Mouse (Mus musculus) kidney, postnatal 4 days (tissue): ENCODE data around the gene Icmt.

Experiments used
- DNase-seq, 2 experiments: peaks; one replicate each; pipeline ENCODE4 v3.0.0; 2021; ENCODE audit warnings: mixed read lengths in 2 of 2

Icmt gene

DNA sequence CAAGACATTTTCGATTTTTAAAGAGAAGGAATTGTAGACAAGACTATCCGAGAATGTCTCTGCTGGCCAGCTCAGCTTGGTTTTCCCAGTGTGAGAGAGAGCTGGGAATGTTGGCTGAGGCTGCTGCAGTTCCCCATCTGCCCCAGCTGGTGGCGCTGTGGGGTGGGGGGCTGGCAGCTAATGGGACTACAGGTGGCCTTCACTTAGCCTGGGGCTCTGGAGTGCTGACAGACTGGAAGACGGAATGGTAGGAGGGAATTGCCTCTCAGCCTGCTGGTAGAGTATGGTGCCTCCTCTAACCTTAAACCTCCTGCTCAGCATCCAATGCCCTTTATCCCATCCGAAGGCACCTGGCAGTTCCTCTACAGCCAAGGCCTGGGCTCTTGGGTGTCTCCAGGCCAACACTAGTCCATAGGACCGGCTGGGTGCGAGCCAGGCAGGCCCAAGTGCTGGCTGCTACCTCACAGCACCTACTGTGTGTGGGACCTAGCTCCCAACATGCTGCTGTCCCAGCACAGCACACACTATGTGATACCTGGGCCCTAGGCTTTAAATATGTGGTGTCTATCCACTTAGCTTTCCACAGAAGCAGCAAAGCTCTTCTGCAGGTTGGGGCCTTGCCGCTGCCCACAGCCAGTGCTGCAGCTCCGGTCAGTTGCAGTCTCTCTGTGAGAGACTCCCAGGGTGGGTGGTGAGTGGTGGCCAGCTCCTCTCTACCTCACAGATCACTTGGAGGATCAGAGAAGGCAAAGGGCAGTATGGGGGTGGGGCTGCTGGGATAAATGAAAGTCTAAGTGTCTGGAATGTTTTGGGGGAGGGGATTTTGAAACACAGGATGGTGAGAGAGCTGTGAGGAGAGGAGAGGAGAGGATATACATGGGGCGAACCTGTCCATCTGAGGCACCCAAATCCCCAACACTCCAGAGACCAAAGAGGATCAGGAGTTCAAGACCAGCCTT is 20.4 kb upstream of the Icmt start:
- DNase-seq = peak; percentile 59 to 64

DNA sequence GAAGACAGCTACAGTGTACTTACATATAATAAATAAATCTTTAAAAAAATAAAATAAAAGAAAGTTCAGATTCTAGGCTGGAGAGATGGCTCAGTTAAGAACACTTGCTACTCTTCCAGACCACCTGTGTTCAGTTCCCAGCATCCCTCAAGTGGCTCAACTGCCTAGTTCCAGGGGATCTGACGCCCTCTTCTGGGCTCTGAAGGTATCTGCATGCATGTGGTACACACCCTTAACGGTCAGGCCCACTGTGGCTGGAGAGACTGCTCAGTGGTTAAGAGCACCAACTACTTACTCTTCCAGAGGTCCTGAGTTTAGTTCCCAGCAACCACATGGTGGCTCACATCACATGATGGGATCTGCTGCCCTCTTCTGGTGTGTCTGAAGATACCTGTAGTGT is 19.1 kb upstream of the Icmt start:
- no peak for DNase-seq

GRCm38 (mm10) chr4:152278986-152279385 is 18.0 kb upstream of the Icmt start:
- no peak for DNase-seq

DNA sequence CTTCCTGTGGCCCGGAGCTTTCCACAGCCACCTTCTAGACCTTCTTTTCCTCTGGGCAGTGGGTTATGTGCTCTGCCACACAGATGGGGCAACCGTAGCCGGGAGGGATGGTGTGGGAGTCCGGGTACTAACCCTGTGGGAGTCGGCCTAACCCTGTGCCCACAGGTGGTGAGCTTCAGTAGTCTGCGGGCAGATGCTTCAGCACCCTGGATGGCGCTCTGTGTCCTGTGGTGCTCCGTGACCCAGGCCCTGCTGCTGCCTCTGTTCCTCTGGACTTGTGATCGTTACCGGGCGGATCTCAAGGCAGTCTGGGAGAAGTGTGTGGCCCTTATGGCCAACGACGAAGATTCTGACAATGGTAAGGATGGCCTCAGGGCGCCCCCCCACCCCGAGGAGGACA is 15.4 kb upstream of the Icmt start:
- peak in 1 of 2 experiments; percentile 64 for DNase-seq

DNA sequence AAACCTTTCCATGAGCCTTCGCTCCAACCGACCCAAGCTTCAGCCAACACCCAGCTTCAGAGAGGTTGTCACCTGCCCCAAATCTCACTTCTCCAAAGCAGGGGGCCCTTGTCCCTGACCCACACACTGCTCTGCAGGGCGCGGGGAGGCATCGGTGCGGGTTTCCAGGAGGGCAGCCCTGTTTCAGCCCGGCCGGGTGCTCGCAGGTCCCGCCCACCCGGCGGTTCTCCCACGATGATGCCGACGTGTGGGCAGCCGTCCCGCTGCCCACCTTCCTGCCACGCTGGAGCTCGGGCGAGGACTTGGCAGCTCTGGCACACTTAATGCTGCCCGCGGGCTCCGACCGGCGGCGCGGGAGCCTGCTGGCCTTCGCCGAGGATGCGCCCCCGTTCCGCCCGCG is 14.3 kb upstream of the Icmt start:
- no peak for DNase-seq

GRCm38 (mm10) chr4:152283186-152283950 is 13.7 kb upstream of the Icmt start:
- peak; percentile 92 to 93 for DNase-seq

- DNase-seq = peak; percentile 72 to 80
Observed at GRCm38 (mm10) chr4:152285505-152285904, 11.5 kb upstream of the Icmt start.

- no peak for DNase-seq
Observed at GRCm38 (mm10) chr4:152286183-152286582, 10.8 kb upstream of the Icmt start.

- peak; percentile 92 for DNase-seq
Observed at GRCm38 (mm10) chr4:152286887-152287286, 10.1 kb upstream of the Icmt start.

DNA sequence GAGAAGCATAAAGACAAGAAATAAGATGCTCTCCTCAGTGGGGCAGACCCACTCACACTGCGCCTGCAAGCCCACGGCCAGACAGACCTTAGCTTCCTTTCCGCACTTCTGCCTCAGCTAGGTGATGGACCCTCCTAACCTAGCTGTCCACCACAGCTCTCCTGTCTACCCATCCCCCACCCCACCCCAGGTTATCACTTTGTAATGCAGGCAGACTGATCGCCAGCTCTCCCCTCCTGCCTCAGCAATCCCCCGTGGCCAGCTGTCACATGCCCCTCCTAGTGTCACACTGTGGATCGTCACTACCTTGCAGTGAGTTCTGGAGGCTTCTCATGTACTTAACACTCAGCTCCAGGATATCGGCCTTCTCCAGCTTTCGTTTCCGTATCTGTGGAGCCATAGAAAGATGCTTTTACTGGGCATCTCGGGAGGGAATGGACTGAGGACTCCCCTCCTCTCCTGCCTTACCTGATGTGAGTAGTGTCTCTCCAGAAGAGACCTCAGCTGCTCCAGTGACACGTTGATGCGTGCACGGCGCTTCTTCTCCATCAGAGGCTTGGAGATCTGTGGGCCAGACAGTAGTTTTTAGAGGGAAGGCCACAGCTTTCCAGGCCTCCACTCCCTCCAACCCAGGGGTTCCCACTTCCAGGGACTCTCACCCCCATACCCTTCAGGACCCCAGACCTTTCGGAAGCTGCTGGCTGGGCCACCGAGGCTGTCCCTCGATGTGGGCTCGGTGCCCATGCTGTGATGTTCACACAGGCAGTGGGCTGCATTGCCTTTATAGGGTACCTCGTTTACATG is 9.5 kb upstream of the Icmt start:
- DNase-seq = no peak

- no peak for DNase-seq
Observed at GRCm38 (mm10) chr4:152288398-152288945, 8.6 kb upstream of the Icmt start.

GRCm38 (mm10) chr4:152290385-152290784 is 6.6 kb upstream of the Icmt start:
- no peak for DNase-seq

DNA sequence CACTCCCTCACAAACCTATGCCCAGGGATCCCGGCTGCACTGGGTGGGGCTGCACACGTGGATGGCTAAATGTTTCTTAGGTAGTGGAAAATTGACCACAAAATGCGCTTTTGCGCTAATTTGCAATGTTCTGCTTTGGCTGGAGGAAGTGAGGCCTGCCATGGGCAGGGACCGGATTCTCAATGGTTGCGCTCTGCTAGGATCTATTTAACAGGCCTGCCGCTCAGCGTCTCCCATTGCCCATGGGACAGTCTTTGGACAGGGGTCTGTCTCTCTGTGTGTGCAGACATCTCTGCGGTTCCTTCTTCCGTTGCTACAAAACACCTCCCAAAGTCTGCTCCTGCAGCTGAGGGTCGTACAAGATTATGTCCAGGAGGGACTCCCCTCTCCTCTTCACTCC is 6.0 kb upstream of the Icmt start:
- DNase-seq = no peak

- DNase-seq = no peak
Observed at GRCm38 (mm10) chr4:152291562-152291961, 5.5 kb upstream of the Icmt start, which contains the start of gene Hes3. Hes3 (minus strand) TSS chr4:152291662.

GRCm38 (mm10) chr4:152292102-152292765 is 4.8 kb upstream of the Icmt start:
- DNase-seq = no peak

DNA sequence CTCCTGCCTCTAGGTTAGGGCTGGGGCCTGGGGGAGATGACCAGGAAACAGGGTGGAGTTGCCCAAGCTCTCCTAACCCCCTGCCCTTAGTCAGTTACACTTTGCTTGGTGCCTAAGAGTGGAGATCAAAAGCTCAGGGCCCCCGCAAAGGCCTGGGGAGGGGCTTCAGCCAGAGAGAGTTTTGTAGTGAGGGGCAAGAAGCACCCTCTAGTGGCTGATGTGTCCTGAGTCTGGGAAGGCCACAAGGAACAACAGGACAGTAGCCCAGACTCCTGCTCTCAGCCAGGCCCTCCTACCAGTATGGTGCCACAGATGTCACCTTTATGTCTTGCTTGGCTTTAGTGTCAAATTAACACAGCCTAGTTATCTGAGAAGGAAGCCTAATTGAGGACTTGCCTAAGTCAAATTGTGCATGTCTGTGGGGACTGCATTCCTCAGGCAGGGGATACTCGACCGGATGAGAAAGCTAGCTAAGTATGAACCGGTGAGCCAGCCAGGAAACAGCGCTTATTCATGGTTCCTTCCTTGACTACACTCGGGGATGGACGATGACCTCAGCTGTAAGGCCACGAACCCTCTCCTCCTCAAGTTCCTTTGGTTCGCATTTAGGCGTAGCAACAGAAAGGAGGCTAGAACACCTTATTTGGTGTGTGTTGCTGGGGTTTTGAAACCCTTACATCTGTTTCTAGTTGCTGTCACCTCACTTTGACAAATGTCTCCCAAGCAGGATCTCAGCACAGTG is 2.7 kb upstream of the Icmt start:
- DNase-seq = peak in 1 of 2 experiments; percentile 49

- DNase-seq = no peak
Observed at GRCm38 (mm10) chr4:152295916-152296315, 1.1 kb upstream of the Icmt start.

- DNase-seq = no peak
Observed at GRCm38 (mm10) chr4:152296371-152296770, 656 bp upstream of the Icmt start.

DNA sequence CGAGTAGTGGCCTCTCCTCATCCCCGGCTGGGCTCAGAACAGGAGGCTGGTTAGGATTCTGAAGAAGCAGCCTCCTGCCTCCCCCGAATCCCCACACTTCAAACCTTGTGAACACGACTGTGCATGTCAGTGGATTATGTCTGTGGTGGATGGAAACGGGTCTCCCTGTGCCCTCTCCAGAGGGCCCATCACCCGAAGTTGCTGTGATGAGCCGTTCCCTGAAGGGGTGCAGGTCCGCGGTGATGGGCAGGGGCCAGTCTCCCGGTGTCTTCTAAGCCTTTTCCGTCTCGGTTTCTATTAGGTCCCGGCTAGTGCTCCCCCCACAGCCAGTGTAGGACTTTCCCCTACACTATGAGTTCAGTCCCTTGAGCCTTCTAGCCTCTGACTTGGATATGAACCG is 1.8 kb downstream of the Icmt start:
- DNase-seq = no peak

GRCm38 (mm10) chr4:152300375-152300774 is 3.3 kb downstream of the Icmt start:
- no peak for DNase-seq

GRCm38 (mm10) chr4:152302012-152302411 is 5.0 kb downstream of the Icmt start:
- peak in 1 of 2 experiments; percentile 47 for DNase-seq
